Mouse (Mus musculus): ENCODE data around the gene Fut11. TPM values are rescaled to one million over a fixed set of nuclear protein-coding genes. Genes with fewer than 3 reads are reported as not detected.

Fut11 gene
- total RNA-seq, 2 experiments from 2014 or later: 1.9 to 3.3 TPM

DNA sequence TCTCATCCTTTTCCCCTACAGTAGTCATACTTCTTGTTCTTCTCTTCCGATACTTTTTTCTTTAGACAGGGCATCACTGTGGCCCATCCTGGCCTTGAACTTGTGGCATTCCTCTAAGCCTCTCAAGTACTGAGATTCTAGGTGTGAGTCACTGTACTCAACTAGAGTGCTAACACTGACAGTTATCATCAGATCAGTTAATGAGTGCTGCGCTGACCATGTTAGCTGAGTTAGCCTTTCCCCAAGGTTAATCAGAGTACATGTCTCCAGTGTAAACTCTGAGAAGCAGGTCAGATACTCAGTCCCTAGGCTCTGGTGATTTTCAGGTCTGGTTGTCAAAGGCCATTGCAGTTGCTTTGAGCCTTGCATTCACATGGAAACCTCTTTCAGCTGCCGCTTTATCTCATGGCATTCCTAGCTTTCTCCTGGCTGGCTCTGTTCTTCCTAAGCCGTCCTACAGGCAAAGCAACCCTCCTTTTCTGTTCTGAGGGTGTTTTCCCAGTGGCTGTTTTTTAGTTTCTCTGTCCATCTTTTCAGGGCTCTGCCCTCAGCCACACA lies 54.8 kb downstream of the Fut11 start:
- Histone ChIP-seq H3K27ac (no peak overlapping the region), H3K4me3 (no peak overlapping the region)
- intact Hi-C loops (cut with DNase I): loop anchor here (10.0 kb wide), 1 partner anchor 125 kb away; no protein-coding TSS in a partner anchor
- no peak for TF ChIP-seq CTCF (IDR thresholded peaks at IDR 0.05)
- no peak for DNase-seq

DNA sequence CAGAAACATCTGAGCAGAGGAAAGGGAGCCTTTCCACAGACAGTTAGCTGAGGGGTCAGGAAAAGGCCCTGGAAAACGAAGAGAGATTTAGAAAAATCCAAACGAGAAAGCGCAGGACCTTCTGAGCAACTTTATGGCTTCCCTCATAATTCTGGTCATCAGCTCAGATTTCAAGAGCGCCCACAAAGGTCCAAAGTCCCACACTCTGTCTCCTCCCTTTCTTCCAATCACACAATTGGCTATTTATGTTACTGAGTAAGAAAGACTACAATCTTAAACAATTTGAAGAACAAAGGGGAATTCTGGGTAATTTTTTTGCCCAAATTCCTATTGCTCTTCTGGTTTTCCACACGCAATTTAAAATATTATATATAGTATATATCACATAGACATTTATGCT lies 55.7 kb downstream of the Fut11 start:
- no peak for DNase-seq
- Histone ChIP-seq H3K4me3 (no peak overlapping the region), H3K27ac (no peak overlapping the region)
- TF ChIP-seq CTCF (IDR thresholded peaks at IDR 0.05): no peak
- intact Hi-C loops (cut with DNase I): no loop called here

Small RNA genes lying within 50 kb of the gene (microRNA-seq; reads per million reads assigned to microRNA genes)
- not detected for gene Mir6946

Other genes starting within 250 kb of the Fut11 start
- under 1 TPM; 0.05 to 0.33 TPM for gene Cfap70, start 242.7 kb upstream of the Fut11 start, total RNA-seq (2021)
- 10 to 100 TPM; 38.8 to 66.8 TPM for gene Anxa7, start 214.8 kb upstream of the Fut11 start, total RNA-seq (2021)
- 100 to 1,000 TPM in 1 of 2 experiments, 10 to 100 TPM in 1; 78.1 to 157 TPM for gene Mss51, start 198.1 kb upstream of the Fut11 start, total RNA-seq (2021)
- gene Ppp3cb, start 148.4 kb upstream of the Fut11 start, total RNA-seq (2021): 100 to 1,000 TPM; 170 to 204 TPM
- 1 to 10 TPM; 4.9 to 6.3 TPM for gene Usp54, start 53.9 kb upstream of the Fut11 start, total RNA-seq (2021)
- 1,000 to 10,000 TPM; 2,377 to 3,782 TPM for gene Myoz1, start 38.4 kb upstream of the Fut11 start, total RNA-seq (2021)
- 100 to 1,000 TPM; 142 to 187 TPM for gene Synpo2l, start 26.6 kb upstream of the Fut11 start, total RNA-seq (2021)
- gene Sec24c, start 20.7 kb upstream of the Fut11 start, total RNA-seq (2021): 10 to 100 TPM; 73.8 to 76.3 TPM
- gene Chchd1, start 8.0 kb downstream of the Fut11 start, total RNA-seq (2021): 100 to 1,000 TPM; 120 to 152 TPM
- gene Zswim8, start 12.6 kb downstream of the Fut11 start, total RNA-seq (2021): 10 to 100 TPM; 35.0 to 37.0 TPM
- gene Ndst2, start 39.6 kb downstream of the Fut11 start, total RNA-seq (2021): 1 to 10 TPM; 6.2 to 7.1 TPM
- gene Camk2g, start 99.1 kb downstream of the Fut11 start, total RNA-seq (2021): 100 to 1,000 TPM; 162 to 163 TPM
- 10 to 100 TPM; 17.2 to 28.5 TPM for gene Plau, start 141.7 kb downstream of the Fut11 start, total RNA-seq (2021)
- 10 to 100 TPM; 60.0 to 79.2 TPM for gene Vcl, start 234.4 kb downstream of the Fut11 start, total RNA-seq (2021)

All from gastrocnemius, adult 2 months (tissue).